Mouse (Mus musculus): ENCODE results near the gene Mettl4. TPM values are rescaled to one million over a fixed set of nuclear protein-coding genes. Genes with fewer than 3 reads are reported as not detected.
"Not testable (repeated sequence)": the region's sequence is repeated elsewhere in the genome, so short reads cannot be mapped to it uniquely, and the experiment has no call there.

Gene Mettl4
- 17.4 and 18.7 TPM in 2 replicates for polyA plus RNA-seq (2015; fragmentation: Nextera tagmentation; extraction: Ambion mirVana)

DNA sequence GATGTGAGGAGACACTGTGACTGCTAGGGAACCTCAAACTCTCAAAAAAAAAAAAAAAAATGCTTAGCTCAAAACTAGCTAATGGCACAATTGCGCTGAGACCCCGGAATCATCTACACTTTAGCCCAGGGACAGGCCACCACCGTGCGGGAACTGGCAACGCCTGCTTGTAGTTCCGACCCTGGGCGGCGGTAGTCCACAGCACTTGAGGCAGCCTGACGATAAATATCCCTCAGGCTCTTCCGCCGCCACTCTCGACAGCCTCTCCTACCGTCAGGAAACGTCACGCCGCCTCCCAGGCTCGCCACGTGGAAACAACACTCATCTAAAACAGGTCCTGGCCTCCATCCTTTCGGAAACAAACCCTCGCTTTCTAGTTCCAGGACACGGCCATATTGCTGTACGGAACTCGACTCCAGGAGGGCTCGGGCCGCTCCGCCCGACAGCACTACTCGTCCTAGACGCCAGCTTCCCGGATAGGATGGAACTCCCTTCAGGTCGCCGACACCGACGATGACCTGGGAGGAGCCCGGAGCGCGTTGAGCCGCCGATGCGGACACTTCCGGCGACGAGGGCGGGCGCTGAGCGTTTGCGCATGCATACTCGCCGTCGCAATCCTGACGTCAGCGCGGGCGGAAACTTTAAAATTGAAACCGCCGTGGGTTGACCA is at the start of gene Mettl4:
TSS of gene Mettl4 (minus strand) at position 554 of the 670 bp plus-strand sequence.
- H3K27me3 ChIP-seq = no peaks in the 10 kb centered on the region
- peak within 1 kb of the TSS; percentile 70 for H3K9ac ChIP-seq
- H3K36me3 ChIP-seq = no peaks in the 10 kb centered on the region
- under 1% methylated on average over 56 of the region's 56 CpGs for WGBS
- H3K9me3 ChIP-seq = no peaks in the 10 kb centered on the region
- H3K27ac ChIP-seq (replicated peaks) = peak within 1 kb of the TSS; percentile 96
- peak; percentile 99 for ATAC-seq (ENCODE audit: low FRiP score, low read depth)
- peak within 1 kb of the TSS; percentile 76 for H3K4me2 ChIP-seq
- H3K4me3 ChIP-seq = peak within 1 kb of the TSS; percentile 70
- peaks cover 24% of the 10 kb centered on the region for H3K4me1 ChIP-seq (replicated peaks)

DNA sequence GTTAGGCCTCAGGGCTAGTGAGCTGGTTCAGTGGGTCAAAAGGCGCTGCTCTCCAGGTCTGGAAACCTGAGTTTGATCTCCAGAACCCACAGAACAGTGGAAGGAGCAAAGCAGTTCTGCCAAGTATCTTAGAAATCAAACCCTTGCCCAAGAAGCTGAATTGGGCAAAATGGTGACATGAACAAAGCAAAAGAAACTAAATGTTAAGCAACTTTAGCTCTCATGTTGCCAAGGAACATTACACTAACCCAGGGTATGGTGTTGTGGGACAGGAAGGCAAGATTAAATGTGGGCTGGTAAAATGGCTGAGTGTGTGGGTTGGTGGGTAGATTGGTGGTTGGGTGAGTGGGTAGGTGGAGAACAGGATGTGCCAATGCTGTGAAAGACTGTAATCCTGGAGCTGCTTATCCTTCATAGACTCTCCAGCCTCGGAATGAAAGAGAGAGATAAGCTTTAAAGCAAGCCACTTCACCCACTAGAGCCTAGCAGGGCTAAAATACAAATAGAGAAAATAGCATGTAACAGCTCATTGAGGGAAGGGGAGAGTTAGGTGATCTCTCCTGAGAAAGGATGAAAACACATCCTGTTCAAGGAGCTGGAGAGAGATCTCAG is 29.2 kb upstream of the Mettl4 start:
- 87% methylated on average over 2 of the region's 2 CpGs for WGBS
- Histone ChIP-seq H3K9me3 (no peaks in the 10 kb centered on the region), H3K4me3 (no peak overlapping the region), H3K27me3 (no peaks in the 10 kb centered on the region), H3K36me3 (no peaks in the 10 kb centered on the region), H3K4me1 (replicated peaks) (no peaks in the 10 kb centered on the region), H3K9ac (no peak overlapping the region), H3K4me2 (no peak overlapping the region), H3K27ac (replicated peaks) (no peak overlapping the region)
- no peak for ATAC-seq (ENCODE audit: low FRiP score, low read depth)

DNA sequence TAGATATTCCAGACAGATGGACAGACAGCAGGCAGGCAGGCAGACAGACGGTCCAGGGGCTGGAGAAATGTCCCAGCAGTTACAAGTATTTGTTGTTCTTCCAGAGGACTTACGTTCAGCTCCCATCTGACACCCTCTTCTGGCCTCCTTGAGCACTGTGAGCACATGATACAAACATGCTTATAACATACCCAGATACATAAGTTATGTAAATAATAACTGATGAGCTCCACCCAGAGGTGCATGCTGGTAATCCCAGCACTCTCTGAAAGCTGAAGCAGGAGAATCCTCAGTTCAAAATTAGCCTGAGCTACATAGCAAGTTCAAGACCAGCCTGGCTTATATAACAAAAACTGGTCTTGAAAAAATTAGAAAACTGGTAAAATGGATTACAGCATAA is 18.7 kb upstream of the Mettl4 start:
- Histone ChIP-seq H3K4me2 (no peak overlapping the region), H3K27me3 (no peaks in the 10 kb centered on the region), H3K9me3 (no peaks in the 10 kb centered on the region), H3K9ac (no peak overlapping the region), H3K4me3 (no peak overlapping the region), H3K27ac (replicated peaks) (no peak overlapping the region), H3K36me3 (no peaks in the 10 kb centered on the region), H3K4me1 (replicated peaks) (no peaks in the 10 kb centered on the region)
- no peak for ATAC-seq (ENCODE audit: low FRiP score, low read depth)
- WGBS = 93% methylated on average over 2 of the region's 2 CpGs

DNA sequence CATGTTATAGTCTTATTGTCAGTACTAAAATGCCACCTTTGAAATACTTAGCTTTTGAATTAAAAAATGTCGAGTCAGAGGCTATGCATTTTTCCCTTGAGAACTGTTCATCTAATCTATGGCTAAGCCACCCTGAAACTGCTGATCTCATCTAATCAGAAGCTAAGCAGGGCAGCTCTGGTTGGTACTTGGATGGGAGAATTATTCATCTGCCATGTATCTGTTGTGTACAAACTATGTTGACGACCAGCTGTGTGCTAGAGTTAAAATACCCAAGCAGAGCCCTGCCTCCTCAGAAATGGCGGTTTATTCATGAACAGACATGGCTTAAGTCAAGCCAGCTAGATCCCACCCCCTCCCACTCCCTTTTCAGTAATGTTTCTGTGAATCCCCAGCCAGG is 14.9 kb upstream of the Mettl4 start:
- no peaks in the 10 kb centered on the region for H3K9me3 ChIP-seq

DNA sequence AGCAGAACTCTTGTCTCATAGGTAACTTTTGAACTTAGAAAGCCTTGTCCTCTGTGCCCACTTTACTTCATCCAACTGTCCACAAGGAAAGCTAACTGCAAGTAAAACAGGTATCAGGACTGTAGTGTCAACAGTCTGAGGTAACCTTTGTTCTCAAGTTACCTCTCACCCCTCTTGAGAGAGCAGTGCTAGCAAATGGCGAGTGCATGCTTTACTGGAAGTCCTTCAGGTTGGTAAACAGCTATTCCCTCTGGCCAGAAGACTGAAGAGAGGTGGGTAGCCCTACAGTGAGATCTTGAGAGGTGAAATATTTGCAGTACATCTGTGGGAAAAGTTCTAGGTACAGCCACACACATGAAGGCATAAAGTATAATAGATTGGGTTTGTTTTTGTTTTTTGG is 14.2 kb upstream of the Mettl4 start:
- Histone ChIP-seq H3K27me3 (no peaks in the 10 kb centered on the region), H3K9ac (no peak overlapping the region), H3K4me3 (no peak overlapping the region), H3K4me1 (replicated peaks) (no peaks in the 10 kb centered on the region), H3K36me3 (no peaks in the 10 kb centered on the region), H3K27ac (replicated peaks) (no peak overlapping the region), H3K4me2 (no peak overlapping the region), H3K9me3 (no peaks in the 10 kb centered on the region)
- ATAC-seq (ENCODE audit: low FRiP score, low read depth) = no peak
- 83% methylated on average over 1 of the region's 1 CpGs for WGBS

More for the DNA sequence above, 14.9 kb upstream of the Mettl4 start:
- Histone ChIP-seq H3K27ac (replicated peaks) (no peak overlapping the region), H3K27me3 (no peaks in the 10 kb centered on the region), H3K4me1 (replicated peaks) (no peaks in the 10 kb centered on the region), H3K36me3 (no peaks in the 10 kb centered on the region), H3K4me3 (no peak overlapping the region), H3K9ac (no peak overlapping the region), H3K4me2 (no peak overlapping the region)
- no peak for ATAC-seq (ENCODE audit: low FRiP score, low read depth)
- 94% methylated on average over 3 of the region's 3 CpGs for WGBS

DNA sequence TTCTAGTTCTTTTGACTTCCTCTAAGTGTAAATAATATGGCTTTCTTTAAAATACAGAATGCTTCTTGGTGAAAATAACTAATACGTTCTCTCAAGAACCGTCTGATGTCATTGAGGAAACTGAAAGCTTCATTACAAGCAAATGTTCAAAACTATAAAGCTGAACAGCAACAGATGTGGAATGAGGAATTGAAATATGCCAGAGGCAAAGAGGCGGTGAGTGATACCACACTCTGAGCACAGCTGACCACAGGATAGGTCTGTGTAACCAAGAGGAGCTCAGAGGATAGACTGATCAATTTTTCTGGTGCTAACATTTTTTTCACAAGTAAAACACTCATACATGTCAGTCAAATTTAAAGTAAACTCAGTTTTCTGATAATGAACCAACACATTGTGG is 12.6 kb upstream of the Mettl4 start:
- no peak for ATAC-seq (ENCODE audit: low FRiP score, low read depth)
- no peak overlapping the region for H3K27ac ChIP-seq (replicated peaks)
- H3K27me3 ChIP-seq = no peaks in the 10 kb centered on the region
- H3K4me2 ChIP-seq = no peak overlapping the region
- no peaks in the 10 kb centered on the region for H3K9me3 ChIP-seq
- no peak overlapping the region for H3K4me3 ChIP-seq
- H3K9ac ChIP-seq = no peak overlapping the region
- WGBS = 97% methylated on average over 3 of the region's 3 CpGs
- H3K4me1 ChIP-seq (replicated peaks) = no peaks in the 10 kb centered on the region
- no peaks in the 10 kb centered on the region for H3K36me3 ChIP-seq

DNA sequence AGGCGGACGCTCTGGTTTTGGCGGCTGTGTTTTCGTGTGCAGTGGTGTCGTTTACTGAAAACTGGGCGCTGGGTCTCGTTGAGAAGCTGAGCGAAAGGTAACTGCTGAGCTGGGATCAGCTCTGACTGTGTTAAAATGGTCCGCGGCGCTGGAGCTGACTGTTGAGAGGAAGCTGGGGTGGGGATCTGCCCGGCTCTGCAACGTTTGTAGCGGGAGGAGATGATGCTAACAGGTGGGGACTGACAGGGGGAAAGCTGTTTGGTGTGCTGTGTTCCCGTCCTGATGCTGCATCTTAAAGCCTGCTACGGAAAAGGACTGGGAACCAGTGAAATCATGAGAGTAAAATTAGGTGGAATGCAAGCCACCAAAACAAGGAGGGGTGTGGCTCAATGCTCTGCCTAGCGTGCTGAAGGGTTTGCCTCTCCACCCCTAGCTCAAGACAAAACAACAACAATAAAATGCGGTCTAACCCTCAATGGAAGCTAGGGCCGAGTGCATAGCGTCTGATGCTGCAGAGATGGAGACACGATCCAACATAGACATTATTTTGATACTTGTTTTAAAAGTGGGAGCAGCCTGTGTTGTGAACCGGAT is 414 bp upstream of the Mettl4 start:
- peak overlapping the region; percentile 29; the same call in 1 of the 2 replicates for H3K9ac ChIP-seq
- H3K27ac ChIP-seq (replicated peaks) = peak overlapping the region; percentile 96; the same call in 1 of the 2 replicates
- WGBS = 1% methylated on average over 22 of the region's 22 CpGs
- no peaks in the 10 kb centered on the region for H3K36me3 ChIP-seq
- H3K4me2 ChIP-seq = peak overlapping the region; percentile 76
- ATAC-seq (ENCODE audit: low FRiP score, low read depth) = peak; percentile 57; the same call in 1 of the 2 replicates
- H3K27me3 ChIP-seq = no peaks in the 10 kb centered on the region
- peak overlapping the region; percentile 70 for H3K4me3 ChIP-seq
- no peaks in the 10 kb centered on the region for H3K9me3 ChIP-seq
- peaks cover 24% of the 10 kb centered on the region for H3K4me1 ChIP-seq (replicated peaks)

DNA sequence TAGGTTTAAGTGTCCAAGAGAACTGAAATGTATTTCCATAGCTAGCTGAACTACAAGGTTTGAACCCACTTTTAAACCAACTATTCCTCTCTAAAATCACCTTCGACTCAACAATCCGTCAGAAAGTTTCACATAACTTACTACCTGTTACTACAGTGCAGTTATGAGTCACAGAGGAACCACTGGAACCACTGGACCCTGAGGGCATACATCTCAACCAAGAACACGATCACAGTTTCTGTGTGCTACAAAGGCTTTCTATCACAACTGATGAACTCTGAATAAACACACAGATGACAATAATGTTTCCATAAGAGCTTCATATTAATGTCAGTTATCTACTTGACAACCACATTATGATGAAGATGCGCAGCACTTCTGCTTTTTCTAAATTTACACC is 11.6 kb downstream of the Mettl4 start:
- Histone ChIP-seq H3K27ac (replicated peaks) (no peak overlapping the region), H3K27me3 (no peaks in the 10 kb centered on the region), H3K36me3 (peaks cover 9% of the 10 kb centered on the region; the same call in 1 of the 2 replicates), H3K4me3 (no peak overlapping the region), H3K4me1 (replicated peaks) (no peaks in the 10 kb centered on the region), H3K4me2 (no peak overlapping the region), H3K9ac (no peak overlapping the region), H3K9me3 (no peaks in the 10 kb centered on the region)
- no peak for ATAC-seq (ENCODE audit: low FRiP score, low read depth)
- WGBS = 95% methylated on average over 4 of the region's 4 CpGs

DNA sequence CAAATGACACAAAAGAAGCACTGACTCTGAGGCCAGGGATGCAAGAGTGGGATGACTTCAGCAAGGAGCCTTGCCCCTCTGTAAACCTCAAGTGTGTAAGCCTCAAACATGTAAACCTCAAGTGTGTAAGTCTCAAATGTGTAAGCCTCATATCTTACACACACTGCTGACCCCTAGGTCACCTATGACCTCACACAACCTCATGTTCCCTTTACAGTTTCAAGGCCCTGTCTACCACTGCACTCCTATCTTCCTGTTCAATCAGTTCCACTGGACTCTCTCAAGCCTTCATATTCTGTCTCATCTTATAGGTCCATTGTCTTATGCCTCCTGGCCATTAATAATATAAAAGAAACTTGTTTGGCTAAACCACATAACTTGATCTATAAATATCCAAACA is 13.9 kb downstream of the Mettl4 start:
- no peak for ATAC-seq (ENCODE audit: low FRiP score, low read depth)
- Histone ChIP-seq H3K9ac (no peak overlapping the region), H3K4me2 (no peak overlapping the region), H3K9me3 (no peaks in the 10 kb centered on the region), H3K27ac (replicated peaks) (no peak overlapping the region), H3K4me1 (replicated peaks) (no peaks in the 10 kb centered on the region), H3K36me3 (peaks cover 12% of the 10 kb centered on the region; the same call in 1 of the 2 replicates), H3K4me3 (no peak overlapping the region), H3K27me3 (no peaks in the 10 kb centered on the region)

DNA sequence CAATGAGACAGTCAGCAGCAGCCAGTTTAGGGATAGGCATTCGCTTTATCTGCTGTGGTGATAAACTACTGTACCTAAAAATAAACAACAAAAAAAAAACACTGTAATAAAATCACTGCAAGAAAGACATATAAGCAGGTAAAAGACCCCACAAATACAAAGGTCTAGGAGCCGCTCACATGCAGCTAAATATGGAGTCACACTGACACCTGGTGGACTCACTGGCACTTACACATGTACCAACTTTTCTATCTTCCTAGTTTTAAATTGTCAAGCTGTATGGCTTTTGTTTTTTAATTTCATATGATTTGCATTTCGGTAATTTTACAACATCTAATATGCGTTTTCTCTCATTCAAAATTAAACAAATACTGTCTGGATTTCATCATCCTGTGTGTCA is 14.4 kb downstream of the Mettl4 start:
- H3K4me2 ChIP-seq = no peak overlapping the region
- H3K36me3 ChIP-seq = peaks cover 12% of the 10 kb centered on the region; the same call in 1 of the 2 replicates
- H3K9ac ChIP-seq = no peak overlapping the region
- H3K4me1 ChIP-seq (replicated peaks) = no peaks in the 10 kb centered on the region
- no peak; the same call in 1 of the 2 replicates for ATAC-seq (ENCODE audit: low FRiP score, low read depth)
- no peak overlapping the region for H3K4me3 ChIP-seq
- no peaks in the 10 kb centered on the region for H3K27me3 ChIP-seq
- 76% methylated on average over 4 of the region's 4 CpGs for WGBS
- H3K27ac ChIP-seq (replicated peaks) = no peak overlapping the region
- no peaks in the 10 kb centered on the region for H3K9me3 ChIP-seq

DNA sequence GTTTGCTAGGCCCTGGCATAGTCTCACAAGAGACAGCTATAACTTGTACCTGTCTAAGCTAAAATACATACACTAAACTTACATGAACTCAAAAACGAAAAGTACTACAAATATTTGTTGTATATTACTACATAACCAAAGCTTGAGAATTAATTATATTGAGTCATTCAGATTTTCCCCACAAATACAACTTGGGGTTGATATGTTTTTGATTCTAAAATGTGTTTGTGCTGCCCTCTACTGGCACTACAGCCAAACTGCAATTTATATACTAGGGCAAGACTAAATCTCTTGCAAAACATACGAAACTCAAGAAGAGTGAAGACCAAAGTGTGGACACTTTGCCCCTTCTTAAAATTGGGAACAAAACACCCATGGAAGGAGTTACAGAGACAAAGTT is 19.4 kb downstream of the Mettl4 start:
- not testable (repeated sequence) for H3K4me3 ChIP-seq; ATAC-seq (ENCODE audit: low FRiP score, low read depth); H3K4me1 ChIP-seq (replicated peaks); H3K36me3 ChIP-seq; H3K9me3 ChIP-seq; H3K4me2 ChIP-seq; H3K27me3 ChIP-seq; H3K9ac ChIP-seq; H3K27ac ChIP-seq (replicated peaks)
- 31% methylated on average over 2 of the region's 2 CpGs for WGBS

DNA sequence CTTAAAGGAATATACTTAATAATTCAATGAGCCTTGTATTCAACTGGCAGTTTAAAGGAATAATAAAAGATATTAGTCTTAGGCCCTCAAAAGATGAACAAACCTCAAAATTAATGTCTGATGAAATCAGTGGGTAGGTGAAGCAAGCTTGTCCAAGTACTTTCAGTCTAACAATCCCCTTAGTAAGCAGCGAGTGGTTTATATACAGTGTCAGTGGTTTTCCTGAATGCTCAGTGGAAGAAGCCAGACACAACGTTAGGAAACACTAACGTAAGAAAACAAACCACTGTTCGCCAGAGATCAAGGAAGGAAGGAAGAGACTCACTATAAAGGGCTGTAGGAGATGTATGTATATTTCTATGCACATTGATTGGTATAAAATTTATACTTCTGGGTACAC is 23.1 kb downstream of the Mettl4 start:
- H3K27ac ChIP-seq (replicated peaks) = no peak overlapping the region
- H3K4me3 ChIP-seq = no peak overlapping the region
- H3K4me2 ChIP-seq = no peak overlapping the region
- H3K36me3 ChIP-seq = no peaks in the 10 kb centered on the region
- H3K9me3 ChIP-seq = no peaks in the 10 kb centered on the region
- H3K4me1 ChIP-seq (replicated peaks) = no peaks in the 10 kb centered on the region
- H3K27me3 ChIP-seq = no peaks in the 10 kb centered on the region
- no peak overlapping the region for H3K9ac ChIP-seq
- 95% methylated on average over 4 of the region's 4 CpGs for WGBS
- ATAC-seq (ENCODE audit: low FRiP score, low read depth) = no peak

Measured in hindbrain, embryonic 15.5 days (tissue).